Mouse (Mus musculus): ENCODE measurements around the gene Lrrc61. TPM values are rescaled to one million over a fixed set of nuclear protein-coding genes. Genes with fewer than 3 reads are reported as not detected.
A peak's percentile ranks its signal among the peaks of the same experiment; 100 is the strongest.

Gene Lrrc61
- total and polyA plus RNA-seq, 2 experiments from 2014 or later: 3.8 to 7.6 TPM

- no peaks in the 10 kb centered on the region for H3K36me3 ChIP-seq (replicated peaks; ENCODE audit: control insufficient read depth, insufficient read depth, low read length)
- H3K4me1 ChIP-seq (ENCODE audit: control insufficient read depth, insufficient read depth): peaks cover 20% of the 10 kb centered on the region
- DNase-seq (ENCODE audit: low spot score) (peak; percentile 66), ATAC-seq (ENCODE audit: insufficient read depth, low read depth) (peak; percentile 54)
- H3K4me3 ChIP-seq (ENCODE audit: low read depth, low read length): no peak within 1 kb of the TSS; the same call in 1 of the 2 replicates
- peak within 1 kb of the TSS; percentile 67 for H3K27ac ChIP-seq (ENCODE audit: low read depth)
- 18% methylated on average over 6 of the region's 6 CpGs for WGBS
- no peaks in the 10 kb centered on the region for H3K9me3 ChIP-seq (replicated peaks; ENCODE audit: control insufficient read depth, low read length)
- TF ChIP-seq EP300 (IDR thresholded peaks at IDR 0.05; ENCODE audit: low read depth): no peak
- TF ChIP-seq CTCF (IDR thresholded peaks at IDR 0.05; ENCODE audit: low read depth): no peak
- no peaks in the 10 kb centered on the region for H3K27me3 ChIP-seq (ENCODE audit: control insufficient read depth, insufficient read depth, low read length)
- H3K4me2 ChIP-seq (ENCODE audit: low read depth, low read length): peak within 1 kb of the TSS; percentile 36
- H3K9ac ChIP-seq (replicated peaks; ENCODE audit: low read depth, low read length): no peak within 1 kb of the TSS
Measured at GRCm38 (mm10) chr6:48572572-48573061, 18.0 kb downstream of the Lrrc61 start, which contains the start of gene Rarres2. Gene Rarres2 (minus strand): TSS chr6:48572789.

DNA sequence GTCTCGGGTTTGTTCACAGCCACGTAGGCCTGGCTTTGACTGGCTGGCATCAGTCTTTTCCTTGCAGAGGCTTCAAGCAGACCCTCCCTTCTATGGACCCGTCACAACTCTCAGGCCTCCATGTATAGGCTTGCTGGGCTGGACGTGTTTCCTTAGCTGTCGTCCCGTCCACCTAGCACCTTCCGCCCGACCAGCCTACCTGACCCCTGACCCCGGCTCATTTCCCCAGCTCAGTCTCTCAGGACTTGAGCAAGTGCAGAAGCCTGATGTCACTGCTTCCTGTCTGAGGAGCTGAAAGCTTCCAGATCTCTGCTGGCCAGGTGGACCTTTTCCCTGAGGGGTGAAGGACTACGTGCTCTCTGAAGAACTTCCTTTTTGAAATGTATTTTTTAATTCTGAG is 18.7 kb downstream of the Lrrc61 start:
- TF ChIP-seq CTCF (IDR thresholded peaks at IDR 0.05; ENCODE audit: low read depth) (no peak), EP300 (IDR thresholded peaks at IDR 0.05; ENCODE audit: low read depth) (no peak)
- DNase-seq (ENCODE audit: low spot score) (no peak), ATAC-seq (ENCODE audit: insufficient read depth, low read depth) (peak; percentile 28; the same call in 1 of the 2 replicates)
- WGBS: 32% methylated on average over 10 of the region's 10 CpGs
- H3K4me3 ChIP-seq (ENCODE audit: low read depth, low read length): no peak overlapping the region
- peak overlapping the region; percentile 67 for H3K27ac ChIP-seq (ENCODE audit: low read depth)
- H3K4me2 ChIP-seq (ENCODE audit: low read depth, low read length): no peak overlapping the region
- peaks cover 13% of the 10 kb centered on the region for H3K4me1 ChIP-seq (ENCODE audit: control insufficient read depth, insufficient read depth)
- H3K36me3 ChIP-seq (replicated peaks; ENCODE audit: control insufficient read depth, insufficient read depth, low read length): no peaks in the 10 kb centered on the region
- no peak overlapping the region for H3K9ac ChIP-seq (replicated peaks; ENCODE audit: low read depth, low read length)
- H3K27me3 ChIP-seq (ENCODE audit: control insufficient read depth, insufficient read depth, low read length): no peaks in the 10 kb centered on the region
- no peaks in the 10 kb centered on the region for H3K9me3 ChIP-seq (replicated peaks; ENCODE audit: control insufficient read depth, low read length)

DNA sequence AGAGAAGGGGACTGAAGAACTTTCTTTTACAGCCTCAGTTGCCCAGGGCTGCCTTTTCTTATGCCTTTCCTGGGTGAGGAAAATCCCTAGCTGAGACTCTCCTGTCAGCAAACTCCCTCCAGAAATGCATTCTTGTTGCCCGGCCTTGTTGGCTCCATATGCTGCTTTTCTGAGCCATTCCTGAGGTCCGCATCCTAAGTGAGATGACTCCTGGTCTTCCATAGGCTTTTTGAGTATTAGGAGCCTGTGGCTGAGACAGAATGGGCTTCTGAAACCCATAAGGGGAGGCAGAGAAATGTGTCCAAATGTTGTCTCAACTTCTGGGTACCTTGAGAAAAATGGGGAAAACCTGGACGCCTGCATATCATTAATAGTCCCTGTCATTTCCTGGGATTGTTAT is 19.4 kb downstream of the Lrrc61 start:
- Histone ChIP-seq H3K4me3 (ENCODE audit: low read depth, low read length) (no peak overlapping the region), H3K9me3 (replicated peaks; ENCODE audit: control insufficient read depth, low read length) (no peaks in the 10 kb centered on the region), H3K36me3 (replicated peaks; ENCODE audit: control insufficient read depth, insufficient read depth, low read length) (no peaks in the 10 kb centered on the region), H3K4me1 (ENCODE audit: control insufficient read depth, insufficient read depth) (peaks cover 12% of the 10 kb centered on the region), H3K27ac (ENCODE audit: low read depth) (no peak overlapping the region), H3K9ac (replicated peaks; ENCODE audit: low read depth, low read length) (no peak overlapping the region), H3K27me3 (ENCODE audit: control insufficient read depth, insufficient read depth, low read length) (no peaks in the 10 kb centered on the region), H3K4me2 (ENCODE audit: low read depth, low read length) (no peak overlapping the region)
- TF ChIP-seq EP300 (IDR thresholded peaks at IDR 0.05; ENCODE audit: low read depth) (no peak), CTCF (IDR thresholded peaks at IDR 0.05; ENCODE audit: low read depth) (no peak)
- ATAC-seq (ENCODE audit: insufficient read depth, low read depth) (no peak), DNase-seq (ENCODE audit: low spot score) (no peak)
- WGBS: 59% methylated on average over 3 of the region's 3 CpGs

DNA sequence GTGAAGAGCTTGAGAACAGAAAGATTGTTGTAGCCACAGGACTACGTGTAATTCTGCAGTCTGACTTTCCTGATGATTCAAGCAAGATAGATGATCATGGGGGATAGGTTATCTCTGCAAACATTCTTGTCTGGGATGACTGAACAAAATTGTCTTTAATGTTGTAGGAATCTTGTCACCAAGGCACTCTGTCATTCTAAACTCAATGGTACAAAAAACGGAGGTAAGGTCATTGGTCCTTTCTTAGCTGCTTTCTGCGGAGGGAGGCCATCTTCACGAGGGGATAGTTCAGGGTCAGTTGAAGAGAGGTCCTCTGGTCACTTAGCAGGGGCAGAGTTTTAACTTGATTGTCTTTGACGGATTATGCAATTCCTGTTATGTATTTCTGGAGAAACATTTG is 24.1 kb downstream of the Lrrc61 start:
- no peak overlapping the region for H3K9ac ChIP-seq (replicated peaks; ENCODE audit: low read depth, low read length)
- no peak overlapping the region for H3K4me2 ChIP-seq (ENCODE audit: low read depth, low read length)
- H3K27ac ChIP-seq (ENCODE audit: low read depth): peak overlapping the region; percentile 79
- H3K27me3 ChIP-seq (ENCODE audit: control insufficient read depth, insufficient read depth, low read length): no peaks in the 10 kb centered on the region
- H3K9me3 ChIP-seq (replicated peaks; ENCODE audit: control insufficient read depth, low read length): no peaks in the 10 kb centered on the region
- H3K4me1 ChIP-seq (ENCODE audit: control insufficient read depth, insufficient read depth): peaks cover 26% of the 10 kb centered on the region
- no peak overlapping the region for H3K4me3 ChIP-seq (ENCODE audit: low read depth, low read length)
- no peak for ATAC-seq (ENCODE audit: insufficient read depth, low read depth)
- 58% methylated on average over 5 of the region's 5 CpGs for WGBS
- no peaks in the 10 kb centered on the region for H3K36me3 ChIP-seq (replicated peaks; ENCODE audit: control insufficient read depth, insufficient read depth, low read length)
- no peak for DNase-seq (ENCODE audit: low spot score)
- TF ChIP-seq EP300 (IDR thresholded peaks at IDR 0.05; ENCODE audit: low read depth) (no peak), CTCF (IDR thresholded peaks at IDR 0.05; ENCODE audit: low read depth) (no peak)

- Histone ChIP-seq H3K9ac (replicated peaks; ENCODE audit: low read depth, low read length) (no peak overlapping the region; the same call in 1 of the 2 replicates), H3K27ac (ENCODE audit: low read depth) (peak overlapping the region; percentile 79), H3K9me3 (replicated peaks; ENCODE audit: control insufficient read depth, low read length) (no peaks in the 10 kb centered on the region), H3K4me3 (ENCODE audit: low read depth, low read length) (no peak overlapping the region), H3K36me3 (replicated peaks; ENCODE audit: control insufficient read depth, insufficient read depth, low read length) (no peaks in the 10 kb centered on the region), H3K27me3 (ENCODE audit: control insufficient read depth, insufficient read depth, low read length) (no peaks in the 10 kb centered on the region), H3K4me2 (ENCODE audit: low read depth, low read length) (peak overlapping the region; percentile 44), H3K4me1 (ENCODE audit: control insufficient read depth, insufficient read depth) (peaks cover 26% of the 10 kb centered on the region)
- DNase-seq (ENCODE audit: low spot score): peak; percentile 52
- WGBS: 7% methylated on average over 5 of the region's 5 CpGs
- peak; percentile 64; the same call in 1 of the 2 replicates for ATAC-seq (ENCODE audit: insufficient read depth, low read depth)
- TF ChIP-seq CTCF (IDR thresholded peaks at IDR 0.05; ENCODE audit: low read depth): no peak
- TF ChIP-seq EP300 (IDR thresholded peaks at IDR 0.05; ENCODE audit: low read depth): no peak
Measured at GRCm38 (mm10) chr6:48579215-48579648, 24.6 kb downstream of the Lrrc61 start.

- no peaks in the 10 kb centered on the region for H3K27me3 ChIP-seq (ENCODE audit: control insufficient read depth, insufficient read depth, low read length)
- WGBS: 13% methylated on average over 3 of the region's 3 CpGs
- DNase-seq (ENCODE audit: low spot score) (no peak), ATAC-seq (ENCODE audit: insufficient read depth, low read depth) (no peak)
- H3K4me3 ChIP-seq (ENCODE audit: low read depth, low read length): no peak overlapping the region
- H3K4me1 ChIP-seq (ENCODE audit: control insufficient read depth, insufficient read depth): peaks cover 26% of the 10 kb centered on the region
- H3K9ac ChIP-seq (replicated peaks; ENCODE audit: low read depth, low read length): no peak overlapping the region
- no peak for TF ChIP-seq CTCF (IDR thresholded peaks at IDR 0.05; ENCODE audit: low read depth)
- TF ChIP-seq EP300 (IDR thresholded peaks at IDR 0.05; ENCODE audit: low read depth): no peak
- H3K36me3 ChIP-seq (replicated peaks; ENCODE audit: control insufficient read depth, insufficient read depth, low read length): no peaks in the 10 kb centered on the region
- peak overlapping the region; percentile 40 for H3K27ac ChIP-seq (ENCODE audit: low read depth)
- no peak overlapping the region for H3K4me2 ChIP-seq (ENCODE audit: low read depth, low read length)
- H3K9me3 ChIP-seq (replicated peaks; ENCODE audit: control insufficient read depth, low read length): no peaks in the 10 kb centered on the region
Measured at GRCm38 (mm10) chr6:48581257-48581656, 26.7 kb downstream of the Lrrc61 start.

All from heart, postnatal 0 days (tissue).